Mouse (Mus musculus): ENCODE measurements around the gene Celsr2. TPM values are rescaled to one million over a fixed set of nuclear protein-coding genes. Genes with fewer than 3 reads are reported as not detected.

The Celsr2 gene
- polyA plus RNA-seq, 1 experiment from 2014 or later = 75.2 TPM

- H3K36me3 ChIP-seq = peaks cover 35% of the 10 kb centered on the region
- H3K27ac ChIP-seq = peak overlapping the region; percentile 50; the same call in 1 of the 2 replicates
- H3K4me1 ChIP-seq = peaks cover 34% of the 10 kb centered on the region
These were observed 26.2 kb downstream of the Celsr2 start for GRCm38 (mm10) chr3:108389111-108389545.

GRCm38 (mm10) chr3:108386186-108386585 is 29.2 kb downstream of the Celsr2 start:
- no peak overlapping the region for H3K4me2 ChIP-seq (replicated peaks)
- H3K4me1 ChIP-seq = peaks cover 34% of the 10 kb centered on the region
- H3K27ac ChIP-seq = no peak overlapping the region
- ATAC-seq (ENCODE audit: low FRiP score) = no peak
- peaks cover 8% of the 10 kb centered on the region; the same call in 1 of the 2 replicates for H3K36me3 ChIP-seq
- no peak overlapping the region for H3K4me3 ChIP-seq
- H3K27me3 ChIP-seq = no peaks in the 10 kb centered on the region
- no peak overlapping the region for H3K9ac ChIP-seq
- no peaks in the 10 kb centered on the region for H3K9me3 ChIP-seq (replicated peaks)
- WGBS = 89% methylated on average over 10 of the region's 10 CpGs

More at GRCm38 (mm10) chr3:108389111-108389545, 26.2 kb downstream of the Celsr2 start:
- no peaks in the 10 kb centered on the region for H3K27me3 ChIP-seq
- H3K9ac ChIP-seq = no peak overlapping the region
- ATAC-seq (ENCODE audit: low FRiP score) = peak; percentile 67
- no peak overlapping the region for H3K4me3 ChIP-seq
- under 1% methylated on average over 5 of the region's 5 CpGs for WGBS
- H3K9me3 ChIP-seq (replicated peaks) = no peaks in the 10 kb centered on the region
- H3K4me2 ChIP-seq (replicated peaks) = no peak overlapping the region

- no peaks in the 10 kb centered on the region for H3K9me3 ChIP-seq (replicated peaks)
- ATAC-seq (ENCODE audit: low FRiP score) = no peak
- H3K9ac ChIP-seq = peak overlapping the region; percentile 59
- H3K4me3 ChIP-seq = peak overlapping the region; percentile 60
- WGBS = 48% methylated on average over 2 of the region's 2 CpGs
- no peaks in the 10 kb centered on the region for H3K27me3 ChIP-seq
- H3K4me1 ChIP-seq = peaks cover 34% of the 10 kb centered on the region
- H3K27ac ChIP-seq = no peak overlapping the region
- peak overlapping the region; percentile 67 for H3K4me2 ChIP-seq (replicated peaks)
- H3K36me3 ChIP-seq = peaks cover 8% of the 10 kb centered on the region; the same call in 1 of the 2 replicates
These were observed 30.9 kb downstream of the Celsr2 start for GRCm38 (mm10) chr3:108384425-108384824.

DNA sequence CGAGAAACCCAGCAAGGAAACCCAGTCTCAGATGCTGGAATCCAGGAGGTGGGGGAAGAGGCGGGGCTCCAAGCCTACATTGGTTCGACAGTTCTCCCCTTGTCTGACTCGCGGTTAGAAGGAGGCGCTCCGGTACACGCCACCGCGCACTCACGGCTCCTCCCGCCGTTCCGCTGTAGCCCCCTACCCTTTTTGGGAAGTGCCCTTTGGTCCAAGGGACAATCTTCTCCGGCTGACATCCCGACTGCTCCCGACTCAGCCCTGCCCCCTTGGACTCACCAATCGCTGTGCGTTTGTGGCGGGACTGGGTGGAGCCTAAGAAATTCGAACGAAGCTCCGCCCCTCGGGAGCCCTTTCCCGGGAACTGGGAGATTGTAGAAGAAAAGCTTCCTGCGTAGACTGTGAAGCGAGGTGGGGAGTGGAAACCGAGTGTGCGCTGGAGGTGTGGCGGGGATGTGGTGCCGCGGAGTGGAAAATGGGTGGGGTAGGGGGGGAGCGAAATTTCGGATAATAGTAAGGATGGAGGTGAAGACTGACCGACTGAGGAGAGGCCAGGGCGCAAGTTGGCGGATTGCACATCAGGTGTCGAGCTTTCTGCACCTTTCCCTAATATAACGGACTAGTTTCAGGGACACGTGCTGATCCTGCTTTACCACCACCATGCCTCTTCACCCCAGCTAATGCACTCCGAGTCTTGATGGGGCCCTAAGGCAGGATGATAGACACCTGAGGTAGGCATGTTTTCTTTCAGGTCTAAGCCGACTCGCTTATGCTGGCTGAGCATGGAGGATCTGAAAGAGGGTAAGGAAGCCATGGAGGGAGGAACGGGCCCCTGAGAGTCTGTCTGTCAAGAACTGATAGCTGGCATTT is 31.6 kb downstream of the Celsr2 start, which contains the start of gene Psrc1:
Gene Psrc1 (plus strand): TSS at position 355 of the 870 bp plus-strand sequence.
- H3K4me3 ChIP-seq = peak within 1 kb of the TSS; percentile 60
- H3K4me2 ChIP-seq (replicated peaks) = peak within 1 kb of the TSS; percentile 67
- H3K27me3 ChIP-seq = no peaks in the 10 kb centered on the region
- H3K9ac ChIP-seq = peak within 1 kb of the TSS; percentile 59
- H3K27ac ChIP-seq = peak within 1 kb of the TSS; percentile 49
- WGBS = 1% methylated on average over 44 of the region's 44 CpGs
- ATAC-seq (ENCODE audit: low FRiP score) = peak; percentile 93
- peaks cover 8% of the 10 kb centered on the region; the same call in 1 of the 2 replicates for H3K36me3 ChIP-seq
- H3K9me3 ChIP-seq (replicated peaks) = no peaks in the 10 kb centered on the region
- H3K4me1 ChIP-seq = peaks cover 31% of the 10 kb centered on the region

DNA sequence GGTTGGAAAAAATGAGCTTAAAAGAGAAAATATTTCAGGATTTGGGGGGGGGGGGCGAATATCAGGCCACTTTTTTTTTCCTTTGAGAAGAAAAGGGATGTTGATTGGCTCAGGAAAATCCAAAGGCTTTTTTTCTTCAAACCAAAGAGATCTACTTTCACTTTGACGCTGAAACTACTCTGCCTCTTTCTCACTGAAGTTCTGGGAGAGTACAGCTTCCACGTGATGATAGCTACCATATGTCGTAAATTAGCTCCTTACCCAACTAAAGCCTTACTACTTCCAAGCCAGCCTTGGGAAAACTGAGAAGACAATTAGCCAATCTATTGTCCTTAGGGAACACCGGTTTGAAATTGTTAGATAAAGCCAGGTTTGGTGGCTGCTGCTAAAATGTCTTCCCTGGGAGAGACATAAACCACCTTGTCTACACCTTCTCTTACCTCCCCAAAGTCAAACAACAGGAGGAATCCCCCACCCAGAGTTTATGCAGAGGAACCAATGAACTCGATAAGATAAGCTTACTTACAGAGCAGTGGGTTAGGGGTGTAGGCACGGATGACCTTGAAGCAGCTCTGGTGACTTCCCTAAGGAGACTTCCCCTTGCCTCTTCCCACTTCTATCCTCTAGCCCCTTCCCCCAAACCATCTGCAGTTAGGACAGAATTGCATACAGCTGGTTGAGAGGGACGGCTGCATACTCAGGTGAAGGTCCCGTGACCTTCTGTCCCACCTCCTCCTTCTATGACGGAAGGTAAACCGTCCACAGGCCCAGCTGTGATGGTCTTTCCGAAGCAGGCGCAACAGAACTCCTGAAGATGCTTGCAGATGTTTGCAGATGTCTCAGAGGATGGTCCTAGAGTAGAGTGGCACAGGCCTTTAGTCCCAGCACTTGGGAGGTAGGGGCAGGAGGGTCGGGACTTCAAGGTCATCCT is 33.1 kb downstream of the Celsr2 start:
- 75% methylated on average over 14 of the region's 14 CpGs for WGBS
- H3K27me3 ChIP-seq = no peaks in the 10 kb centered on the region
- no peak overlapping the region for H3K4me3 ChIP-seq
- no peak overlapping the region for H3K27ac ChIP-seq
- peak overlapping the region; percentile 67 for H3K4me2 ChIP-seq (replicated peaks)
- peaks cover 7% of the 10 kb centered on the region; the same call in 1 of the 2 replicates for H3K36me3 ChIP-seq
- ATAC-seq (ENCODE audit: low FRiP score) = no peak
- no peaks in the 10 kb centered on the region for H3K9me3 ChIP-seq (replicated peaks)
- peaks cover 30% of the 10 kb centered on the region for H3K4me1 ChIP-seq
- no peak overlapping the region for H3K9ac ChIP-seq

DNA sequence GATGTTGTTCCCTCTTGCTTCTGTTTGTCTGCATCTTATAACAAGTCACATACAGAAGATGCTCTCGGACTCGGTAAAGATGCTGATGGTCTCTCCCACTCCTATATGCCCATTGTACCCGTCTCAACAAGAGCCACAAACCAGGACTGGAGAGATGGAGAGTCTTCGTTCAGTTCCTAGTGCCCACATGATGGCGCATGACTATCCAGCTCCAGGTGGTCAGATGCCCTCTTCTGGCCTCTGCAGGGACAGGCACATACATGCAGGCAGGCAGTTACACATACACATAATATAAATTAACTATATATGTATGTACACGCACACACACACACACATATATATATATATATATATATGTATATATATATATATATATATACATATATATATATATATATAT is 34.7 kb downstream of the Celsr2 start:
- no peak for ATAC-seq (ENCODE audit: low FRiP score)
- H3K9me3 ChIP-seq (replicated peaks) = no peaks in the 10 kb centered on the region
- H3K27me3 ChIP-seq = no peaks in the 10 kb centered on the region

DNA sequence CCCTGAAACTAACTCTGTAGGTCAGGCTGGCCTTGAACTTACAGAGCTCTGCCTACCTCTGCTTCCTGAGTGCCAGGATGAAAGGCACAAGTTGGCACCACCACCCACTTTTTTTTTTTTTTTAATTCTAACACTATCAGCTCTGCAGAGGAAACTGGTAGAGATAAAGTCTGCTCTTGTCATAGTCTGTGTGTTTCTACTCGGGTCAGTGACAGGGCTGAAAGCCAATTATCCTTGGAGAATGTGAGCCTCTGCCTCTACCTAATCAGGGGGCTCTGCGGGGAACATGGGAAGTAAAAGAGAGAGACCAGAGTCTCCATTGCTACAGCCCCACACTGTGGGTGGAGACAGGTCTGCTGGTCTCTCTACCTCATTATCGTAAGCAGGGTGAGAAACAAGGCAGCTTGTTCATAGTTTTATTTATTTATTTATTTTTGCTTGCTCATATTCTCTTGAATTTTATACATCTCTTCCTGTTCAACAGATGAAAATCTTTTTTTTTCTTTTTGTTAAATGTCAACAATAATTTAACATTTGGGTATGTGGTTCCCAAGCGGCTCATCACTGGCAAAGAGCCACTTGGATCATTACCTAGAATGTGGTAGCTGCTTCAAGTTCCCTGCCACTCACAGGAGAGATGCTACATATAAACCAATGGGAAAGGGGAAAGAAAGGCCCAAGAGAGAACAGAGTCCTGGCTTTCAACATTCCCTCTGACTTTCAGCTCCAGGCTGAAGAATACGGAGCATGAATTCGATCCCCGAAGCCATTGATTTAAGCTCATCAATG is 36.3 kb downstream of the Celsr2 start:
- Histone ChIP-seq H3K27ac (no peak overlapping the region), H3K4me1 (peaks cover 18% of the 10 kb centered on the region), H3K4me3 (no peak overlapping the region), H3K9me3 (replicated peaks) (no peaks in the 10 kb centered on the region), H3K36me3 (no peaks in the 10 kb centered on the region), H3K9ac (no peak overlapping the region), H3K27me3 (no peaks in the 10 kb centered on the region), H3K4me2 (replicated peaks) (no peak overlapping the region)
- WGBS = 83% methylated on average over 7 of the region's 7 CpGs
- ATAC-seq (ENCODE audit: low FRiP score) = no peak

More for the DNA sequence above, 34.7 kb downstream of the Celsr2 start:
- Histone ChIP-seq H3K36me3 (no peaks in the 10 kb centered on the region), H3K4me3 (no peak overlapping the region), H3K4me2 (replicated peaks) (no peak overlapping the region), H3K4me1 (peaks cover 30% of the 10 kb centered on the region), H3K9ac (no peak overlapping the region), H3K27ac (no peak overlapping the region)
- 83% methylated on average over 6 of the region's 6 CpGs for WGBS

- no peaks in the 10 kb centered on the region for H3K9me3 ChIP-seq (replicated peaks)
- no peaks in the 10 kb centered on the region for H3K27me3 ChIP-seq
- no peaks in the 10 kb centered on the region for H3K4me1 ChIP-seq
- H3K4me2 ChIP-seq (replicated peaks) = no peak overlapping the region
- 82% methylated on average over 3 of the region's 3 CpGs for WGBS
- H3K27ac ChIP-seq = no peak overlapping the region; the same call in 1 of the 2 replicates
- H3K36me3 ChIP-seq = no peaks in the 10 kb centered on the region
- no peak for ATAC-seq (ENCODE audit: low FRiP score)
- no peak overlapping the region for H3K4me3 ChIP-seq
- no peak overlapping the region for H3K9ac ChIP-seq
These were observed 42.7 kb downstream of the Celsr2 start for GRCm38 (mm10) chr3:108372691-108373090.

DNA sequence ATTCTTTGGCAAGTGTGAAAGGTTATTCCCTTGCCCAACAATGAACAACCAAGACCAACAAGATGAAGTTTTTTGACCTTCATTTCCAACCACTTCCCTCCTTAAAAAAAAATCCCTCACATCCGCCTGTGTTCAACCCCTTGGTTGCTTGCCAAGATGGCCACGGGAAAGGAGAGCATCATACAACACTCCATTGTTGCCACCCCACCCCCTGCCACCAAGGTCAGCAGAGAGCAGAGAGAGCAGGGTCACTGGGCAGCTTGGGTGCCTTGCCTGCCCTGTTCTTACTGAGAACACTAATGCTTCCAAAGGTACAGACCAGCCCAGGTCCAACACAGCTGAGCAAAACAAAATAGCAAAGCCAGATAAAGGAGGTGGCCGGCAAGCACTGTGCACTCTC is 43.1 kb downstream of the Celsr2 start:
- ATAC-seq (ENCODE audit: low FRiP score) = no peak
- WGBS = 55% methylated on average over 3 of the region's 3 CpGs
- Histone ChIP-seq H3K9ac (no peak overlapping the region), H3K4me1 (no peaks in the 10 kb centered on the region), H3K9me3 (replicated peaks) (no peaks in the 10 kb centered on the region), H3K4me2 (replicated peaks) (no peak overlapping the region), H3K27me3 (no peaks in the 10 kb centered on the region), H3K27ac (peak overlapping the region; percentile 23; the same call in 1 of the 2 replicates), H3K36me3 (no peaks in the 10 kb centered on the region), H3K4me3 (no peak overlapping the region)

DNA sequence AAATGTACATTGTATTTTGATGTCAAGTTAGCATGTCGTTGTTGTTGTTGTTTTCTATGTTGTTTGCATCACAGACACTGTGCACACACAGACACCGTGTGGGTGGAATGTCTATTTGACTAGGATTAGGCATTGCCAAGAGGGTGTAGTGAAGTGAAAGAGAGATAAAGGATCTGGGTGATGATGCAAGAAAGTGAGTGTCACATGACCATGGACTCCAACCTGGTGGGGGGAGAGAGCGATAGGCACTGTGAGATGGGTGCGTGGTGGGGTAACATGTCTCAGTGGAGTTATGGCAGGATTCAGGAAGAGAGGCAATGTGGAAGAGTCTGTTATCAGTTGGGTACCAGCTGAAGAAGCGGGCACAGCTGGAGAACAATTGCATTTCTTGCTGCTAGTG is 46.6 kb downstream of the Celsr2 start:
- Histone ChIP-seq H3K36me3 (no peaks in the 10 kb centered on the region), H3K9ac (no peak overlapping the region), H3K27me3 (no peaks in the 10 kb centered on the region), H3K4me2 (replicated peaks) (no peak overlapping the region), H3K9me3 (replicated peaks) (no peaks in the 10 kb centered on the region), H3K4me3 (no peak overlapping the region), H3K4me1 (peaks cover 10% of the 10 kb centered on the region), H3K27ac (no peak overlapping the region)
- ATAC-seq (ENCODE audit: low FRiP score) = no peak
- WGBS = 87% methylated on average over 5 of the region's 5 CpGs

DNA sequence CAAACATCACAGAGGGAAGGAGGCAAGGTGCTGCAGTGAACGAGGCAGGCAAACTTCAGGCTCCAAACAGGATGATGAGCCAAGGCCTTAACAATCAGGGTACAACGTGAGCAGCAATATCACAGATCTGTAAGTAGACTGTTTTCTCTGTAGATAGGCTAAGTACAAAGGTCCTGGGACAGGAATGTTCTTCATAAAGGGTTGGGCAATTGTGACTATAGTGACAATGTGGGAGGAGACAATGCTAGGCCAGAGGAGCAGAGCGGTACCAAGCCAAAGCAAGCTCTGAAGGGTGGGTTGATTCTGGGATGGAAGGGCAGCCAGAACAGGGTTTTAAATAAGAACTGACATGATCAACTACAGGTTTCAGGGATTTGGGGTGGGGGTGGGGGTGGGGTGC is 47.5 kb downstream of the Celsr2 start:
- no peak for ATAC-seq (ENCODE audit: low FRiP score)
- 81% methylated on average over 3 of the region's 3 CpGs for WGBS
- no peak overlapping the region for H3K4me2 ChIP-seq (replicated peaks)

More for the DNA sequence above, 47.5 kb downstream of the Celsr2 start:
- Histone ChIP-seq H3K27ac (no peak overlapping the region), H3K9me3 (replicated peaks) (no peaks in the 10 kb centered on the region), H3K27me3 (no peaks in the 10 kb centered on the region), H3K36me3 (no peaks in the 10 kb centered on the region), H3K4me1 (peaks cover 12% of the 10 kb centered on the region), H3K4me3 (no peak overlapping the region), H3K9ac (no peak overlapping the region)

All from hindbrain, embryonic 12.5 days (tissue).